Mouse (Mus musculus): ENCODE data around the gene Alox5ap.

Gene Alox5ap

DNA sequence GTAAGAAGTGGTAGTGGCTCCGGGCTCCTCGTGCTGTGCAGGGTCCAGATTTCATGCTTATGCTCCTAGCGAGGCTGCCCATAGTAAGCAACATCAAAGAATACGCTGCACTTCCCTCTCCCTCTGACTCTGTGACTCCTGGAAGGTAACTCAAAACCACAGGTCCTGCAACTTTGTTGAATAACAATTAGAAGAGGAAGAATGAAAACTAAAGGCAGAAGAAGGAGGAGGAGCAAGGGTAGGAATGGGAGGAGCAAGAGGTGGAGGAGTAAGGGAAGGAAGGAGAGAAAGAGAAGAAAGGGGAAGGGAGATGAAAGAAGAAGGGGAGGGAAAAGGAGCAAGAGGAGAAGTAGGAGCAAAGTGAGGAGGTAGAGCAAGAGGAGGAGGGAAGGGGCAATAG, at the start of gene Alox5ap:
Gene Alox5ap, plus strand, starts transcription at position 363 of the 400 bp plus-strand sequence.
- no peak for DNase-seq (ENCODE audit: extremely low read depth, insufficient read length, low spot score)

DNA sequence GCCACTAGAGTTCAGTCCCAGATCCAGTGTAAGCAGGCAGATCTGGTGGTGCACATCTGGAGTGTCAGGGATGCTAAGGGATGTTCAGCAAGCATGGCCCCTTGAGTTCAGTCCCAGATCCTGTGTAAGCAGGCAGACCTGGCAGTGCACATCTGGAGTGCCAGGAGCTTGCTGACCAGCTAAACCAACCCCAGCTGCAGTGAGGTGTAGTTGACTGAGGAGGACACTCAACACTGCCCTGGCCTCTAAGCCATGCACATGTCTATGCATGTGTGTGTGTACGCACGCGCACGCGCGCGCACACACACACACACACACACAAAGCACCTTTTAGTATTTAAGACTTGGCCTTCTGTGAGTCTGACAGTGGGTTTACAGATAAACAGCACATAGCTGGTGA, 49.0 kb upstream of the Alox5ap start:
- DNase-seq (ENCODE audit: extremely low read depth, insufficient read length, low spot score): no peak

DNA sequence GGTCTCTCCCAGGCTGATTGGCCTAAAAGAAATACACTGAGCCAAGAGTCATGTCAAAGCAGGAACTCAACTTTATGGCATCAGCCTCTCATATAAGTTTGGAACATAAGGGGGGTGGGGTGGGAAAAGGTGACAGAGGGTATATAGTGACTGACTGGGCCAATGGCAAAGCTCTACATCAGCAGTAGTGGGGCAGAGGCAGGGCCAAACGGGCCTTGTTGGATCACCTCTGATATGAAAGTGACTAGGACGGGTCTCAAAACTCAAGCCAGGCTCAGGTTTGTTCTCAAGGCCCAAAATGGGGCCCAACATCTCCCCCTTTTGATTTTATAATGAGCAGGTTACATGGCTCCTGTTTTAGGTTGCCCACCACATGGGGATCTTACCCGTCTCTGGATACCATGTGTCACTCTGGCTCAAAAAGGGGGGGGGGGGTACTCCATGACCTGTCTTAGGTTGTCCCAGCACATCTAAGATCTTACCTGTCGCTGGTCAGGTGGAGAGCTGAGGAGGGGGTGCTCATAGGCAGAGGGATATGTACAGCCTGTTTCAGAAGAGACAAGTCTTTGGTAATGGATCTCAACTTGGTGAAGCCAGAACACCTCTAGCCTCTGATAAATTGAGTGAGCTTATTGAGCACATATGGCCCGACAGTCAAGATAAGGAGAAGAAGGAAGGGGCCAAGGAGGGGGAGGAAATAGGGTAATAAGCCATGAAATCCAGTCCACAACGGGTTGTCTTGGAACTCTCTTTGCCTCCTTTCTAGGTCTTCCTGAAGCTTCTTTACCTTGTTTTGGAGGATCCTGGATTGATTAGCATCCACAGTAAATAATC, 46.8 kb upstream of the Alox5ap start:
- DNase-seq (ENCODE audit: extremely low read depth, insufficient read length, low spot score): no peak

DNA sequence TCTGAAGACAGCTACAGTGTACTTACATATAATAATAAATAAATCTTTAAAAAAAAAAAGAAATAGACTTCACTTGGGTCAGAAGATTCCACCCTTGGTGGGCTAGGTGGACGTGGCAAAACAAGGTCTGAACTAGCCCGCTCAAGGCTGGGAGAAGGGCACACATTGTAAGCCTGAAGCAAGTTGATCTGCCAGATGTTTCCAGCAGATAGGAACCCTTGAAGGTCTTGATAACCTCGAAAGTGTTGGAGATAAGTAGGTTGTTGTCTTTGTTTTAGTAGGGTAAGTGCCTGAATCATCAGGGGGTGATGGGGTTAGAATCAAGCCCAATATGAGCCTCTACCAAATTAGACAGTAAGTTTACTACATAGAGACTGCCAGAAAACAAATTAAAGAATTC, 45.1 kb upstream of the Alox5ap start:
- DNase-seq (ENCODE audit: extremely low read depth, insufficient read length, low spot score): no peak

DNA sequence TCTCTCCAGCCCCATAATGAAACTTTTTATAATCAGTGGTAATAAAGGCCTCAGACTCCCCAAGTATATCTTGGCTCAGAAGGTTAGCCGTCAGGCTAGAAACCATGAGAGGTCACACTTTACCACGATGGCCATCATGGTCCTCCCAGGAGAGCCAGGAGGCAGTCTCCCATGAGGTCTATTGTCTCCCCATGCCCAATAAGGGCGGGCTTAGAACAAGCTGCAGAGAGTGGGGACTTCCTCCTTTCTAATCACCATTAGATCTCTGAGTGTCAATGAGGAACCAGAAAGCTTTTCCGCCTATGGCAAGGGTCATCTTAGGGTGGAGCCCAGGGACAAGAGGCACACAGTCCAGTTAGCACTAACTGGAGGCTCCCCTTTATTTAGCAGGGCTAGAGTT, 43.2 kb upstream of the Alox5ap start:
- DNase-seq (ENCODE audit: extremely low read depth, insufficient read length, low spot score): no peak

DNA sequence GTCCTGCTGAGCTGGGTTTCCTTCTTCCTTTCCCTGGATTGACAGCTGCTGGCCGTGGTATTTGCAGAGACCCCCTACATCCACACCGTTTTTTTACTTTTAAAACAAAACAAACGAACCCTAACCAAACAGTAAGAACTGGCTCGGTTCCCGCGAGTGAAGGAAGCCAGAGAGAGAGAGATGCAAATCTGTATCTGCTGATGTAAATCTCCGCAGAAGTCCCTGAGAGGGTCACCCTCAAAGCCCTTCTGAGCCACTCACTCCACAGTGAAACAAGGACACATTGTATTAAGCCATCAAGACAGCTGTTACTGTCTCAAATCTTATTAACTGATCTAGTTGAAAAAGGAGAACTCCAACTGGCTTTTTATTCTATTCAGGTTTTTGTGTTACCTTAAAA, 39.9 kb upstream of the Alox5ap start:
- no peak for DNase-seq (ENCODE audit: extremely low read depth, insufficient read length, low spot score)

DNA sequence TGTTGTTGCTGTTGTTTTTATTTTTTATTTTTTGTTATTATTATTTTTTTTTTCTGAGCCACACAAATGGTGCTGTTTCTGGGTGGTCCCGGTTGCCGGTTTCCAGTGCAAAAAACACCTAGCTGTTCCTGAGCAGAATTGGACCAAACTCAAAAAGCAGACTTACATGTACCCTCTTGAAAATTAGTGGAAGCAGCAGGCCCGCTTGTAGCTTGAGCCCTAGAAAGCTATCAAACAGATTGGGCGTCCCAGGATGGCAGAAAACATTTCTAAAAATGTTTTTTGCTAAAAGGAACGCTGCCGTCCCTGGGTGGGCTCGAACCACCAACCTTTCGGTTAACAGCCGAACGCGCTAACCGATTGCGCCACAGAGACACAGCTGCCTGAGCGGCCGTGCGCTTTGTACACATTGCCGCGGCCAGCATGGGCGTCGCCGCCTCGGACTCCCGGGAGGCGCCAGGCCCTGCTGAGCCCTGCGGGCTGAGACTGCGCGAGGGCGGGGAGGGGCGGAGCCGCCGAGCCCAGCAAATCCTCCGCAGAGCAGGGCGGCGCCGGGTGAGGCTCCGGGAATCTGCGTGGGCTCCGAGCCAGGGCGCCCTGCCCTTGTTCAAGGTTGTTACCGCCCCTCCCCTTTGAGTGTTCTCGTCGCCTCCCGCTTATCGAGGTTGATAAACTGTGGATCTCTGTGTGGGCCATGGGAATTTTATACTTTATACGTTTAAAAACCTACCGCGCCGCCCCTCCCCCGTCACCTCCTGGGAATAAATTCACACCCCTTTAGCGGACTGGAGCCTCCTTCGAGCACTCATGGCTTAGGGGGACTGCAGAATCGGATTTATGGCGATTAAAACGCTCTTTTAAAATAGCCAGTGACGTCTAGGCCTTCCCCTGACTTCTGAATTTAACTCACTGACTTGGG, 35.6 kb upstream of the Alox5ap start:
- DNase-seq (ENCODE audit: extremely low read depth, insufficient read length, low spot score): peak; percentile 99

DNA sequence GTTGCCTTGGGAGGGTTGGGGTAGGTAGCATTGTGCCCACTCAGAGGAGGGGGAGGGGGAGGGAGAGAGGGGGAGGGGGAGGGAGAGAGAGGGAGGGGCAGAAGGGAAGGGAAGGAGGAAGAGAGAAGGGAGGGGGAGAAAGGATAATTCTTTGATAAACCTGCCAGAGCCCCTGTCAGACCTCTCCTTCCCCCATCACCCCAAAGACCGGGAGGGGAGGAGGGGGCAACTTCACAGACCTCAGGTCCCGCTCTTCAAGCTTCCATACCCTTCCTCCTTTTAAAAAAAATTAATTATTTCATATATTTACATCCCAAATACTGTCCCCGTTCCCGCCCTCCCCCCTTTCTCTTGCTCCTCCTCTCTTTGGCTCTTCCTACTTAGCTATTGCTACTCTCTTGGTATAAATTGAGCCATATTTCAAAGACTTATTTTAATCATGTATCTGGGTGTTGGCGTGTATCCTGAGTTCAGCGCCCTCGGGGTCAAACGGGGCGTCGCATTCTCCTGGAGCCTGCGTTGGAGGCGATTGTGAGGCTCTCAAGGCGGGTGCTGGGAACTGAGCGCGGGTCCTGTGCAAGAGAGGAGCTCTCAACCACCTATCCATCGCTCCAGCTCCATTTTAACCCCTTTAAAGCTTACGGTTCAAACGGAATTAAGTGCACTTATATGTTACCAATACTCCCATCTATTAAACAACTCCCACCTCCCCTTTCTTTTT, 34.8 kb upstream of the Alox5ap start:
- peak; percentile 30 for DNase-seq (ENCODE audit: extremely low read depth, insufficient read length, low spot score)

DNA sequence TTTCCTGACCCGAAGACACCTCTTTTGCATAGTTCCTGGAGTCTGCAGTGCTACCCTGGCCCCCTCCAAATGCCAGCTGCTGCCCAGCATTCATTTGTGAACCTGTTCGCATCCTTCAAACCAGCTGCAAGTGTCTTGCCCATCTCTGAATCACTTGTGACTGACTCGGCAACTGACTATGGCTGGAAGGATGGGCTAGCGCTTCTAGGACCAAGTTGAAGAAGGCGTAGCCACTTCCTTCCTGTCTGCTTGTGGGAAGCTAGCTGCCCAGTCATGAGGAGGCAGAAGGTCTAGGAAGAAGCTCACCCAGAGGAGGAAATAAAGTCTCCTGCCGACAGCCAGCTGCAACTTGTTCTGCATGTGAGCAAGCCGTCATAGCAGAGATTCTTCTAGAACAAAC, 29.6 kb upstream of the Alox5ap start:
- DNase-seq (ENCODE audit: extremely low read depth, insufficient read length, low spot score): no peak

DNA sequence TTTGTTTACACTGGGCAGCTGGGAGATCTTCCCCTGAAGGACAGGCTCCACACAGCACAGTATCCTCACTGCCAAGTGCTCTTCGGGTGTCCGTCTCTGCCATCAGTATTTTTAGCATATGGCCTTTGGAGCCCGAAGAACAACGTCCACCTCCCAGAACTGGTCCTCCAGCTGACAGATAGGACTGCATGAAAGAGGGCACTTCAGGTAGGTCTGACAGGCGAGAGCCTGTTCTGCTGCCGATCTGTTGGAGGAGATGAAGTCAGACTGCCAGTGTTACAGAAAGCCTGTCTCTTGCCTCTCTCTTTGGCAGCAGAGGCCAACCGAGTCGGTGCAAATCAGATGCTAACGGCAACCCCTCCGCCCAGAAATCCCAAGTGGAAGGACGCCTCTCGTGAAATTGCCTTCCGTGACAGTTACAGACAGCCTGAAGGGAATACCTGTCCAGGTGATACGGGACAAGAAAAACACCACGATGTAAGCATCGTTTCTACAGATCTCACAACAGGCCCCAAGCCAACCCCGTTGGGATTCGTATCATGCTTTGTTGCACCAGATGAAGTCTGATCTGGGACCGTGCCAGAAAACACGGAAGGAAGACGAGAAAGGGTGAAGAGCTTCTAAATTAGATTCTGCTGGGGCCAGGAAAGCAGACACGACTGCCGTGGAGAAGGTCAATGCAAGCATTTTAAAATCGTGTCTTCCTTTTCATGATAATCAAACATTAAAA, 27.2 kb upstream of the Alox5ap start:
- no peak for DNase-seq (ENCODE audit: extremely low read depth, insufficient read length, low spot score)

DNA sequence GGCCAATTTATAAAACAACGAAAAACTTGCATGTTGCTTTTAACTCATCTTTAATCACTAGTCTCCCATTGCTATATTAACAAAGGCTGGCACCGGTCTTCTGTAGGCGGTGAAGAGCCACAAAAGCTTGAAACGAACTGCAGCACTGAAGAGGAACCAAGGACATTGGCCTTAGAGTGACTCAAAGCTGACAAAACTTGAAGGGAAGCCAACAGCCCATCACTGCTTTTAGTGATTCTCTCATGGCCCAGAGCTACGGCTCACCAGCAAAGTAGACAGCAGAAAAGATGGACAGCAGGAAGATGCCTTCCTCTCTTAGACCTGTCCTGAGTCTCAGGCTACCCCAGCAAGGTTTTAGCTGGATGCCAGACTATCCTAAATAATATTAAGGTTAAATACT, 22.1 kb upstream of the Alox5ap start:
- DNase-seq (ENCODE audit: extremely low read depth, insufficient read length, low spot score): no peak

DNA sequence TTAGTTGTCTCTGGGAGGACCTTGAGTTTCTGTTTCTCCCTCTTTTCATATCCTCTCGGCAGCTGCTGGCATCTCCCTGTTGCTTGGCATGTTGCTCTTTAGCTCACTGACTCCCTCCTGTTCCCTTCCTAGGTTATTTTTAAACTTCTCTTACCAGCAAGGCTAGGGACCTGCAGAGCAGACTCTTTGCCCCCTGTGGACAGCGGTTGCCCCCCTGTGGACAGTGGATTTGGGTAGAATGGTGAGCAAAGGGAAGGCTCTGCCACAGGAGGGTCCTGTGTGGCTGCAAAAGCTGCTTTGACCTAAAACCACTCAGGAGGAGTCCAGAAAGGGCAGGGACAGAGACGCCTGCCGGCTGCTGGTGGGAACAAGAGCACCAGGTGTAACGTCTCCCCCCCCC, 21.5 kb upstream of the Alox5ap start:
- no peak for DNase-seq (ENCODE audit: extremely low read depth, insufficient read length, low spot score)

DNA sequence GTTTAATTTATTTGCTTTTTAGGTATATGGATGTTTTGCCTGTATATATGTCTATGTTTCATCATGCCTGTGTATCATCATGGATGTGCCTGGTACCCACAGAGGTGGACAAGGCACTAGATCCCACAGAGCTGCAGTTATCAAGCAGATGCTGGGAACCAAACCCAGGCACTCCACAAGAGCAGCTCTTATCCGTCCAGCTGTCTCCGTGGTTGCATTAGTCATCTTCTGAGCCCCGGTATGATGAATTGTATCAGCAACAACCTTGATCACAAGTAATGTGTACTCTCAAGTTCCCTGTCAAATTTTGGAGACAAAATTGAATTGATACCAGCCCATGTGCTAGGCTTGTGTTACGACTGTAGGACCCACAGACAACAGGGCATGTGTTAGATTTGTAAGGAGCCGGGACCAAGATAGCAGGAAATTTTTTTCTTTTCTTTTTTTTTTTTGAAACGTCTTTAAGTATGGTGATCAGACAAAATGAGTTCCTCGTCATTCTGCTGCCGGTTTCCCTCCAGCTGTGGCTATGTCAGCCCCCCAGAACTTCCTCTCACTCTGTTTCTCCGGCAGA, 19.1 kb upstream of the Alox5ap start:
- DNase-seq (ENCODE audit: extremely low read depth, insufficient read length, low spot score): no peak

DNA sequence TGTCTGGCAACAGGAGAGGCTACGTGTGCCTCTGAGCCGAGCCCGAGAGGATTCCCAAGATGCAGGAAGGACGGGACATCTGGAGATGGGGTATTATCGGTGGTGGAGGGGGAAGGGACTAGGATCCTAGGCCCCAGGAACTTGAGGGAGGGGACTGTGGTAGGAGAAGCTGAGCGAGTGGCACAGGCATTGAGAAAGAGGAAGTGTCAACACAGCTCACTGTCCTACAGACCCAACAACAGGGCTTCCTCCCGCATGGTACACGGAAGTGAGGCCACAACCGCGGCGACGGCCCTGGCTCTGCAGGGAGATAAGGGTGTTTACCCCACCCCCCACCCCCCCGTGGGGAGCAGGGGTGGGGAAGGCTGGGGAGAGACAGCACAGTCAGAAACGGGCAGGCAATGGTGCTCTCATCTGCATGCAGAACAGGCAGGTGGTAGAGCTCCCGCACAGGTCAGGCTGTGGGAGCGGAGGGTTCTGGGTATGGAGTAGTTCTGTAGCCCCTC, 18.5 kb upstream of the Alox5ap start:
- no peak for DNase-seq (ENCODE audit: extremely low read depth, insufficient read length, low spot score)

DNA sequence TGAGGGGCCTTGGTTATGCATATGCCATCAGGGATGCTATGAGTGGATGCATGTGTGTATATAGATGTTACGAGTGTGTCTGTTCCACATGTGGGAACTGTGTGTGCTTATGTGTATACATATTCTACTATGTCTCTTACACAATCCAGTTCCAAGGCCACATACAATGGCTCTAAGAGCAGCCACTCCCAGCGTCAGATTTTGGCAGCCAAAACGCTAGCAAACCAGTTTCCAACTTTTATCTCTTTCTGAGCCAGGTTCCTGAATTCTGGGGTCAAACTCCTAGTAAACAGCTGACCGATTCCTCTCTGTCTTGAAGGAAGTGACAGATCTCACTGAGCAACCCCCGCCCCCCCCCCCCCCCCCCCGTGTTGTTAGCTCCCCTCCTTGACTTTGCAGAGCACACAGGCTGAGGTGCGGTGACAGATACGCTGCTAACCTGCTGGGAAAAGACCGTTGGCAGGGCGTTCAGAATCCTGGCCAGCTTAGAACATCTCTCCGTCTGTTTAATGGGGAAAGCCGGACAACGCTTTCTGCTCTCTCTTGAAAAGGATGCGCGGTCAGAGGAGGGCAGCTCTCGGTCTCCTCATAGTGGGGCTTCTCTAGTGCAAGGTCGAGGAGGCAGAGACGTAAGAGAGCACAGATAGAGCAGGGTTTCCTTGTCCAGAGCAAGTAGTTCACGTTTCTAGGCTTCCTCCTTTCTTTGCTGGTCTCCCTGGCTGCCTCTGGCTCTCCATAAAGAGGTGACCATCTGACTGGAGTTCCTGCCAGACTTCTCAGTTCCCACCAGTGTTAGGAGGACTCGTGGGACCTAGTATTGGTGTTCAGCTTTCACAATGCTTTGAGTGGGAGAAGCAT, 17.3 kb upstream of the Alox5ap start:
- DNase-seq (ENCODE audit: extremely low read depth, insufficient read length, low spot score): no peak

DNA sequence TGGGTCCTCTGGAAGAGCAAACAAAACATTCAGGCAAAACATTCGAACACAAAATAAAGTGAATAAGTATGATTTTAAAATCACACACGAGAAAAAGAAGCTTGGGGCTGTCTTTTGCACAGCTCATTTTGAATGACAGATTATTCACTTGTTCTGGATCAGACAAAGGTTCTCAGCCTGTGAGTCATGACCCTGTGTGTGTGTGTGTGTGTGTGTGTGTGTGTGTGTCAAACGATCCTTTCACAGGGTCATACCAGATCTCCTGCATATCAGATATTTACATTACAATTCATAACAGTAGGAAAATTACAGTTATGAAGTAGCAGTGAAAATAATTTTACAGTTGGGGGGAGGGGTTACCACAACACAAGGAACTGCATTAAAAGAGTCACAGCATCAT, 12.3 kb upstream of the Alox5ap start:
- DNase-seq (ENCODE audit: extremely low read depth, insufficient read length, low spot score): no peak

DNA sequence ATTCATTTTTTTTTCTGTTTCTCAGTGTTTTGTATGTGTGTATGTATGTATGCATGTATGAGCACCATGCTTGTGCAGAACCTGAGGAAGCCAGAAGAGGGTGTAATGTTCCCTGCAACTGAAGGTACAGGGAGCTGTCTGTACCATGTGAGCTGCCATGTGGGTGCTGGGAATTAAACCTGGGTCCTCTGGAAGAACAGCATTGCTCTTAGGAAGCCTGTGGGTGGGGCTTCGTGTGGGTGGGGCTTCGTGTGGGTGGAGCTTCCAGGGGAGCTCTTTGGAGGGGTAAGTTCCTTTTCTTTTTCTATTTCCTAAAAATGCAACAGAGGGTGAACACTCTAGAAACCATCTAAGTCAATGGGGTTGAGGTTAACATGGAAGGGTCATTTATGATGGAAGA, 11.1 kb upstream of the Alox5ap start:
- no peak for DNase-seq (ENCODE audit: extremely low read depth, insufficient read length, low spot score)

DNA sequence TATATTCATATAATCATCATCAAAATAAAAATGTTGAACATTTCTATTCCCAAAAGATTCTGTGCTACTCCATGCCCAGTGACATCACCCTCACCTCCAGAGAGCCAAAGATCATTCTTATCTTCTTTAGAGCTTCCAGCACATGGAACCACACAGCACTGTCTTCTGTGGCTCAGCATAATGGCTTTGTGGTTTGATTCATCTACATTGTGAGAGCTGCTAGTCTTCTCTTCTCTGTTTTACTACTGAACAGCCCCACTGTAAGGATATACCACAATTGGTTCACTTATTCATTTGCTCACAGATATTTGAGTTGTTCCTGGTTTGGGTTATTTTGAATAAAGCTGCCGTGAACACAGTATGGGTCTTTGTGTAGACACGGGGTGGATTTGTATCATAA, 9.0 kb upstream of the Alox5ap start:
- DNase-seq (ENCODE audit: extremely low read depth, insufficient read length, low spot score): no peak

All from 3134 (cell line).